21 mouse cellular contexts compared by ENCODE assay signal in the genomic region with DNA sequence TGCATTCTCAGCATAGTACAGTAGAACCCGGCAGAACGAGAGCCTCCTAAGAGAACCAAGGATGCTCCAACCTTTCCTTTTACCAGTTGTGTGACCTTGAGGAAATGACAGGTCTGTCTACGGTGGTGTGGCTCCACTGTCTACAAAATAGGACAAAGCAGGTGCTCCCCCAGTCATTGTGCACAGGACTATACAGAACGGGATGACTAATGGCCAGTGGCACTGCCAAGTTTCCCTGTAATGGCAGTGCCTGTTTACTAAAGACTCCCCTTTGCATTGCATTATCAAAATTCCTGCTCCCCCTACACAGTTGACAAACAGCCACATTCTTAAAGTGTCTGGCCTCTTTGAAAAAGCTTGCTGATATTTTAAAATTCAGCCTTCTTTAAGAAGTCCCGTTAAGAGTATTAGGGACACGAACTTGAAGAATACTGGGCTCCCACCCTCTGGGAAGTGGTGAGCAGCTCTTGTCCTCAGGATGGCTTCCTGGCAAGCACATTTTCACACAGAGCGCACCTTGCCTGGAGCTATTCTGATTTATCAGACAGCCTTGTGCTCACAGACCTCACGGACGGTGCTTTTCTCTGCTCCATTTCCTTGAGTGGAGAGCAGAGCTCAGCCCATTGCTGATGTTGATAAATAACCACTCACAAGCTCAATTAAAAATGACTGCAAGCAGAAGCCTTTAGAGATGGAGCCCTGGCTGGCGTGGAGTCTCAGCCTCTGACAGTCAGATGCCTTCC.
DNase-seq lines count a peak whose midpoint lies in the region; ATAC-seq and TF ChIP-seq lines count a peak whose summit lies in the region.
"Had no signal": no experiment of that assay in that cellular context is flagged by ENCODE, and none has a peak within 500 bp of the region (broad histone marks: within the 10 kb centered on the region; RNA-seq: fewer than 3 reads in every experiment).

No protein-coding gene starts in this region.

- intact Hi-C loops in heart, postnatal 36 days (cut with DNase I): no loop called here

- TF ChIP-seq CTCF in brain, embryonic 14.5 days (IDR thresholded peaks at IDR 0.05; ENCODE audit: borderline replicate concordance, extremely low read depth, insufficient read depth, insufficient read length): no peak

- WGBS in forebrain, embryonic 16.5 days: 32% methylated on average over 10 of the region's 10 CpGs
- 69% methylated on average over 10 of the region's 10 CpGs for WGBS in forebrain, embryonic 12.5 days
- 61% methylated on average over 10 of the region's 10 CpGs for whole genome bisulfite sequencing in midbrain, embryonic 15.5 days

- no peak overlapping the region for H3K4me2 ChIP-seq in forebrain, embryonic 16.5 days (ENCODE audit: low read length)
- no peak overlapping the region for H3K4me2 ChIP-seq in forebrain, embryonic 12.5 days
- no peak overlapping the region for H3K4me2 ChIP-seq in midbrain, embryonic 15.5 days
- H3K4me2 ChIP-seq: heart, embryonic 15.5 days; limb, embryonic 13.5 days; lung, embryonic 15.5 days; midbrain, embryonic 12.5 days had no signal

- no peaks in the 10 kb centered on the region for H3K9me3 ChIP-seq in forebrain, embryonic 16.5 days (ENCODE audit: control insufficient read depth, low read length)
- H3K9me3 ChIP-seq in forebrain, embryonic 12.5 days: no peaks in the 10 kb centered on the region
- no peaks in the 10 kb centered on the region for H3K9me3 ChIP-seq in midbrain, embryonic 15.5 days
- H3K9me3 ChIP-seq: heart, embryonic 15.5 days; limb, embryonic 13.5 days; lung, embryonic 15.5 days; midbrain, embryonic 12.5 days had no signal

- peaks cover 9% of the 10 kb centered on the region for H3K4me1 ChIP-seq in forebrain, embryonic 16.5 days (replicated peaks; ENCODE audit: control insufficient read depth, insufficient read depth, low read length)
- H3K4me1 ChIP-seq in forebrain, embryonic 12.5 days: peaks cover 13% of the 10 kb centered on the region
- peaks cover 18% of the 10 kb centered on the region for H3K4me1 ChIP-seq in midbrain, embryonic 15.5 days
- H3K4me1 ChIP-seq: heart, embryonic 15.5 days; limb, embryonic 13.5 days; lung, embryonic 15.5 days had no signal

- TF ChIP-seq POLR2A in brain, embryonic 14.5 days (IDR thresholded peaks at IDR 0.05; ENCODE audit: borderline replicate concordance, extremely low read depth, insufficient read depth, insufficient read length, poor library complexity, severe bottlenecking): no peak

- no peak overlapping the region for H3K9ac ChIP-seq in forebrain, embryonic 16.5 days (replicated peaks; ENCODE audit: low read depth, low read length)
- H3K9ac ChIP-seq in forebrain, embryonic 12.5 days: no peak overlapping the region
- H3K9ac ChIP-seq in midbrain, embryonic 15.5 days: no peak overlapping the region
- H3K9ac ChIP-seq: heart, embryonic 15.5 days; limb, embryonic 13.5 days; liver, embryonic 14.5 days; lung, embryonic 15.5 days; midbrain, embryonic 12.5 days had no signal

- no peaks in the 10 kb centered on the region for H3K36me3 ChIP-seq in forebrain, embryonic 16.5 days (ENCODE audit: control insufficient read depth, insufficient read depth)
- H3K36me3 ChIP-seq in forebrain, embryonic 12.5 days (replicated peaks): no peaks in the 10 kb centered on the region
- no peaks in the 10 kb centered on the region for H3K36me3 ChIP-seq in midbrain, embryonic 15.5 days (replicated peaks)
- H3K36me3 ChIP-seq: heart, embryonic 15.5 days; limb, embryonic 13.5 days; lung, embryonic 15.5 days; midbrain, embryonic 12.5 days had no signal

- 0 out of 2 replicates have a peak, but pooled peaks have one; percentile 61 for ATAC-seq in forebrain, embryonic 16.5 days
- ATAC-seq in forebrain, embryonic 12.5 days (ENCODE audit: low FRiP score): no peak
- no peak for ATAC-seq in midbrain, embryonic 15.5 days (replicated peaks)
- ATAC-seq: intestine, postnatal 0 days had no signal

- no peak overlapping the region for H3K4me3 ChIP-seq in forebrain, embryonic 16.5 days (replicated peaks; ENCODE audit: low read length)
- H3K4me3 ChIP-seq in forebrain, embryonic 12.5 days (replicated peaks): no peak overlapping the region
- no peak overlapping the region for H3K4me3 ChIP-seq in midbrain, embryonic 15.5 days
- H3K4me3 ChIP-seq: heart, adult 2 months; heart, embryonic 15.5 days; limb, embryonic 13.5 days; lung, embryonic 15.5 days; midbrain, embryonic 12.5 days had no signal

- H3K27ac ChIP-seq in forebrain, embryonic 16.5 days (ENCODE audit: low read length): no peak overlapping the region
- no peak overlapping the region for H3K27ac ChIP-seq in forebrain, embryonic 12.5 days
- peak overlapping the region; percentile 16; the same call in 1 of the 2 replicates for H3K27ac ChIP-seq in midbrain, embryonic 15.5 days
- H3K27ac ChIP-seq: heart, adult 2 months; heart, embryonic 15.5 days; kidney, postnatal 0 days; limb, embryonic 13.5 days; liver, embryonic 14.5 days; lung, embryonic 15.5 days; macrophage; midbrain, embryonic 12.5 days had no signal

- H3K27me3 ChIP-seq in forebrain, embryonic 16.5 days (replicated peaks; ENCODE audit: control insufficient read depth, insufficient read depth, low read length): no peaks in the 10 kb centered on the region
- no peaks in the 10 kb centered on the region for H3K27me3 ChIP-seq in forebrain, embryonic 12.5 days
- H3K27me3 ChIP-seq in midbrain, embryonic 15.5 days (replicated peaks): no peaks in the 10 kb centered on the region
- H3K27me3 ChIP-seq: heart, embryonic 15.5 days; limb, embryonic 13.5 days; lung, embryonic 15.5 days; midbrain, embryonic 12.5 days had no signal

- DNase-seq in adrenal gland, postnatal 36 days: peak; percentile 34 to 47
- DNase-seq in brain, embryonic 14.5 days (ENCODE audit: low read depth): peak; percentile 78
- no peak for DNase-seq in kidney, postnatal 25 days
- DNase-seq in heart, postnatal 36 days: no peak
- DNase-seq: cerebellum, adult 11-12 months; cerebellum, postnatal 25 days; embryo, embryonic 11 days; gastrocnemius, postnatal 25 days; heart, adult 2 months; thymus, postnatal 14 days had no signal

Comparison
In these comparisons a context has a peak if more than half of its experiments do, and no peak if none do; other contexts are left out.
1. DNase-seq: peak in adrenal gland, postnatal 36 days (2 of 2) and brain, embryonic 14.5 days (single experiment); none in kidney, postnatal 25 days (0 of 2) and heart, postnatal 36 days (0 of 2).